Mouse (Mus musculus) adrenal gland, adult 8-10 months (tissue): Measurements from ENCODE around the gene Rtl8b. TPM values are rescaled to one million over a fixed set of nuclear protein-coding genes. Genes with fewer than 3 reads are reported as not detected.
A peak's percentile ranks its signal among the peaks of the same experiment; 100 is the strongest.
"Not testable (repeated sequence)": the region's sequence is repeated elsewhere in the genome, so short reads cannot be mapped to it uniquely, and the experiment has no call there.

Experiments
- DNase-seq: peaks from one replicate; pipeline ENCODE4 v3.0.0; 2022
- total RNA-seq, 4 experiments: library from RNA; stranded (reverse); gene quantifications; 2 replicates each; pipeline ENCODE4 v1.2.4; 2022

The Rtl8b gene
- total RNA-seq: 100 to 1,000 TPM in 3 of 4 experiments, 10 to 100 TPM in 1; 100.0 to 122 (median 105) TPM

- peak; percentile 77 for DNase-seq
Observed at GRCm38 (mm10) chrX:53670294-53670693, at the start of gene Rtl8b. Gene Rtl8b (minus strand): TSS chrX:53670408.

GRCm38 (mm10) chrX:53716323-53717182 lies 46.3 kb upstream of the Rtl8b start:
- peak; percentile 26 for DNase-seq

- DNase-seq: no peak
Observed at GRCm38 (mm10) chrX:53715942-53716322, 45.7 kb upstream of the Rtl8b start.

GRCm38 (mm10) chrX:53702673-53703072 lies 32.5 kb upstream of the Rtl8b start:
- no peak for DNase-seq

- DNase-seq: no peak
Observed at GRCm38 (mm10) chrX:53699225-53699624, 29.0 kb upstream of the Rtl8b start.

- no peak for DNase-seq
Observed at GRCm38 (mm10) chrX:53694008-53694777, 24.0 kb upstream of the Rtl8b start.

GRCm38 (mm10) chrX:53693141-53693540 lies 22.9 kb upstream of the Rtl8b start:
- no peak for DNase-seq

GRCm38 (mm10) chrX:53692065-53692464 lies 21.9 kb upstream of the Rtl8b start:
- DNase-seq: no peak

GRCm38 (mm10) chrX:53684676-53685075 lies 14.5 kb upstream of the Rtl8b start:
- DNase-seq: not testable (repeated sequence)

- not testable (repeated sequence) for DNase-seq
Observed at GRCm38 (mm10) chrX:53682650-53683049, 12.4 kb upstream of the Rtl8b start.

- DNase-seq: peak; percentile 50
Observed at GRCm38 (mm10) chrX:53676943-53677342, 6.7 kb upstream of the Rtl8b start.

- not testable (repeated sequence) for DNase-seq
Observed at GRCm38 (mm10) chrX:53670696-53671095, 488 bp upstream of the Rtl8b start.

- DNase-seq: not testable (repeated sequence)
Observed at GRCm38 (mm10) chrX:53669557-53670270, 494 bp downstream of the Rtl8b start.

- not testable (repeated sequence) for DNase-seq
Observed at GRCm38 (mm10) chrX:53652917-53653316, 17.3 kb downstream of the Rtl8b start.

GRCm38 (mm10) chrX:53645885-53646284 lies 24.3 kb downstream of the Rtl8b start:
- DNase-seq: no peak

GRCm38 (mm10) chrX:53642980-53643961 lies 26.9 kb downstream of the Rtl8b start, which contains the start of gene Rtl8a:
Gene Rtl8a (minus strand): TSS chrX:53643682.
- peak; percentile 83 for DNase-seq

GRCm38 (mm10) chrX:53642604-53642979 lies 27.6 kb downstream of the Rtl8b start:
- not testable (repeated sequence) for DNase-seq

- DNase-seq: not testable (repeated sequence)
Observed at GRCm38 (mm10) chrX:53638107-53638506, 32.1 kb downstream of the Rtl8b start.
